Mouse (Mus musculus): ENCODE results near the gene Egln1.

Egln1 gene

DNA sequence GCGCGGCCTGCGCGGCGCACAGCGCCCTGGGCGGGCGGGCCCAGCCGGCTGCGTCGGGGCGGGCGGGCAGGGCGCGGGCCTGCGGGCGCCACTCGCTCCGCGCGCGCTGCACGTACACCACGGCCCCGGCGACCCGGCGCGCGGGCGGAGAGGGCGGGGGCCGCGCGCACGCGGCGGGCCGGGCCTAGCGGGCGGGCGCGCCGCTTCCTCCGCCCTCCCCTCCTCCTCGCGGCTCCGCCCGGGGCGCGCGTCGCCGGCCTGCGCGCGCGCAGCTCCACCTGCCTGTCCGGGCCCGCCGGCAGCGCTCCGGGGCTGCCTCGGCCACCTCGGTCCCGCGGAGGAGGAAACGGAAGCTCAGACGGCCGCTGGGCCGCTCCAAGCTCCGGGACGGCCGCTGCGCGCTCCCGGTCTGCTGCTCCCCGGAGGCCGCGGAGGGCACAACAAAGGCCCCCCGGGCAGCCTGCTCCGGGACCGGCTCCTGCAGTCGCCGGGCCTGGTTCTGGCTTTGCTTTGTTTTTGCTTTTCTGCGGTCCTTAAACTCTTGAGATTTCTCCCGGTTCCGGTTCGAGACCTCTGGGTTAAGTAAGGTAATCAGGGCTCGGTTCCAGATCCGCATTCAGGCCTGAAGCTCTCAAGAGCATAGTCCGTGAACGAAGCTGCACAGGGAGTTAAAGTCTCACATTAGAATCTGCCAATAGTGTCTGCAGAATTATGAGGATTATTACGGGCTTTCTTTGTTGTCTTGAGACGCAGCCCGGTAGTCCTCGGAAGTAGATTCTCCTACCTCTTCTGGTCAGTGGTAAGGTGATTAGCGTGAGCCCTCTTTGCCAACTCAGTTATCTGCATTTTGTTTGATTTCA, at the start of gene Egln1:
Gene Egln1 (minus strand): TSS at position 116 of the 860 bp plus-strand sequence.
- DNase-seq: peak; percentile 81 to 89

DNA sequence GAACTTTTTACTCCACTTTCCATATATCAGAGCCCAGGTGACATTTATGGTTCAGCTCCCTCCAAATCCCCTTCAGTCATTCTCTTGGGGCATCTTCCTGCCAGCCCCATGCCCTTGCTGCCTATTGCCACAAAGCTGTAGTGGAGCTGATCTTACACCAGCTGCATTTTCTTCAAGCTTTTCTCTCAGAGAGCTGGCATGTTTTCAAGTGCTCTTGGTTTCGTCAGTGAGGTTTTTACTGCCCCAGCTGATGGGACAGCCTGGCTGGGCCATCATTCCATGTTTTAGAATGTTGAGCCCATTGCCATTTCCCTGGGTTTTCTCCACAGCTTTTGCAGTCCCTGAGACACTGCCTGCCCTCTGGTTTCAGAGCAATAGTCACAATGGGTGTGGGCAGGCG, 46.7 kb upstream of the Egln1 start:
- DNase-seq: no peak

DNA sequence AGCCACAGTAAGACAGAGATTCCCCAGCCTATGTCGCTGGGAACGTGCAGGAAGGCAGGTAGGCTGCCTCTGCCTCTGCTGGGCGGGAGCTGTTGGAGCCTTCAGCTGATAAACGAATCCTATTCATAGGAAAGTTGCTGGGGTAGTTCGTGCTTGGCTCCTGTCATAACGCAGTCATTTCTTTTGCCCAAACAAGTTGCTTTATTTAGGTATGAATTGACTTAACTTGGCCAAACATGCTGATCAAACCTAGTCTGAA, 42.5 kb upstream of the Egln1 start:
- DNase-seq: no peak

DNA sequence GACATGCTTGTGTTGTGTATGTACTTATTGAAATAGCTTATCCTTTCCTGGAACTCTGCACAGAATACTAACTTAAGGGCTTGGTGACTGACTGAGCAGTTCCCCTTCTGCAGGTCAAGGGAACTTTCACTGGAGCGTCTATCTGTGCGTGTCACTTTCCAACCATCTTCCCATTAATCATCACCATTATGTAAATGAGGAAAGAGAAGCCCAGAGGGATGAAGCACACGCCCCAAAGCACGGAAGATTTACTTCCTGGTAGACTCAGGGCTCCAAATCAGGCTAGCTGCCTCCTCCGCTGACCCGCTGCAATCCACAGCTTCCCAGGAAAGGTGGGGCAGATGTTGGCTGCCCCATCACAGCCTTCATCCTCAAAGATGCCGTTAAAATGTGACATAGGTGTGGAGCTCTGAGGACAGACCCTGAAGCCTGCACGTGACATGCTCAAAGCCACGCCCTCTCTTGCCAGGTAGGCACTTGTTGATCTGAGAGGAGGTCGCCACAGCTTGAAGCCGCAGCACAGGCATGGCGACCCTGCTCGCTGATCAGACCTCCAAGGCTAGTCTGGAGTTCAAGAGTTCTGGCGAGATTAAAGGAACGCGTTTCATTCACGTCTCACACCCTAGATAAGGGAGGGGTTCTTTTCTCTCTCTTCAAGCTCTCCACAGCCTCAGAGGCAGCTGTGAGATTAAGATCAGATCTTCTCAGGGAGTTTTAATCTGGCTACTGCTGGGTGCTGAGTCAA, 42.0 kb upstream of the Egln1 start:
- no peak for DNase-seq

DNA sequence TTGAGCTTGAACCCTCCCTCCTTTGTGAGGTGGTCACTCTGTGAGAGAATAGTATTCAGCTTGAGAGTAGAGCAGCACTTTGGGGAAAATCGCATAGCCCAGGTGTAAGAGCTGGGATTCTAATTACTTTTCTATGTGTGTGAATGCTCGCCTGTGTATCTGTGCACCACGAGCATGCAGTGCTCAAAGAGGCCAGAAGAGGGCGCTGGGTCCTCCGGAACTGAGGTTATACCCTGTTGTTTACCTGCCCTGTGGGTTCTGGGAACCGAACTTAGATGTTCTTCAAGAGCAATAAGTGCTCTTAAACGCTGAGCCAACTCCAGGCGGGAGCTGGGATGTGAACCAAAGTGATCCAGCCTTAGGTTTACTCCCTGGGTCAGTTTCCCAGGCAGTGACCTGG, 31.7 kb upstream of the Egln1 start:
- DNase-seq: no peak

DNA sequence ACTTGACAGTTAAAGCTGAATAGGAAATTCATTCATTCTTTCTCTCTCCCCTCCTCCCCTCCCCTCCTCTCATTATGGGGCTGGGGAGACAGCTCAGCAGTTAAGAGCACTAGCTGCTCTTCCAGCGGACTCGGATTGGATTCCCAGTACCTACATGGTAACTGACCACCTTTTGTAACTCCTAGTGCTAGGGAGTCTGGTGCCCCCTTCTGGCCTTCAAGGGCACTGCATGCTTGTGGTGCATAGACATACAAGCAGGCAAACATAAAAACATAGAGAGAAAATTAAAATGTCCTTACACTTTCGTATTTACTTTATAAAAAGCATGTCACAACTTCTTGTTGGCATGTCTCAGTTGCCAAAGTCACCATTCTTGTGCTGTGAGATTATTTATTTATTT, 30.9 kb upstream of the Egln1 start:
- DNase-seq: peak; percentile 10

DNA sequence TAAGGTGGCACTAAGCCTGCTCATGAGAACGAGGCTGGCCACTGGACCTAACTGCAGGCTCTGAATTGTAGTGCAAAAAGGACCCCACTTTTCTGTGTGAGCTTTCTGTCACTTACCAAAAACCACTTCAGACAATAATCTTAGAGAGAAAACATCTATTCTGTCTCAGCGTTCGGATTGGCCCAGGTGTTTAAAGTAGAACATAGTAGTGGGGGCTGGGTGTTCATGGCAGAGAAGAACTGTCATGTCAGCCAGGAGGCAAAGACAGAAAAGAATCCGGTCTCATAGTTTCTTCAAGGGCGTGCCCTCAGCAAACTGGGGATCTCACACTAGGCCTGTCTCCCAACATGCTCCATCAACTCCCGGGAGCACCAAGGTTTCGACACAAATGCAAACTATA, 28.9 kb upstream of the Egln1 start:
- DNase-seq: no peak

DNA sequence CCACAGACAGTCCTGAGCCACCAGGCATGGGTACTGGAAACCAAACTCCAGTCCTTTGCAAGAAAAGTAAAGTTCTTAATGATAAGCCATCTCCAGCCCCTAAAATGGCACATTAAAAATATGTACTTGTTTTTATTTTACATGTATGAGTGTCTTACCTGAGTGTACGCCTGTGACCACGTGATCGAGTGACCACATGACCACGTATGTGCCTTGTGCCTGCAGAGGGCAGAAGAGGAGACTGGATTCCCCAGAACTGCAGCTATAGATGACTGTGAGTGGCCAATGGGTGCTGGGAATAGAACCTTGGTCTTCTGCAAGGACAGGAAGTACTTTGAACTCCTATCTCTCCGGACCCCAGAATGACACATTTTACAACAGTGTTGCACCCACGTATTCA, 27.1 kb upstream of the Egln1 start:
- DNase-seq: no peak

DNA sequence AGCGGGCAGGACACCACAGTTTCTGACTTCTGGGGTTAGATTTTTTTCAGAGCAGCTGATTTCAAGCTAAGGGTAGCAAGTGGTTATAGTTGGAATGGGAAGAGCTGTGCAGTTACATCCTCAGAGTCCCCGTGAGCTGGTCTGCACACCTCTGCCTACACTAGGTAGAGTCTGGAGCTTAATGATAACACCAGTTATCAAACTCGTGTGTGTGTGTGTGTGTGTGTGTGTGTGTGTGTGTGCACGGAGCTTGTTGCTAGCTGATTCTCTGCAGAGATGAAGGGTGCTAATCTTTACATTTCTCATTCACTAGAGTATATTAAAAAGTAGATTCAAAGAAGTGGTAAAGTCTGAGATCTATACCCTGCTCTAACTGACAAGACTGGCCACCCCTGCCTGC, 25.1 kb upstream of the Egln1 start:
- DNase-seq: no peak

DNA sequence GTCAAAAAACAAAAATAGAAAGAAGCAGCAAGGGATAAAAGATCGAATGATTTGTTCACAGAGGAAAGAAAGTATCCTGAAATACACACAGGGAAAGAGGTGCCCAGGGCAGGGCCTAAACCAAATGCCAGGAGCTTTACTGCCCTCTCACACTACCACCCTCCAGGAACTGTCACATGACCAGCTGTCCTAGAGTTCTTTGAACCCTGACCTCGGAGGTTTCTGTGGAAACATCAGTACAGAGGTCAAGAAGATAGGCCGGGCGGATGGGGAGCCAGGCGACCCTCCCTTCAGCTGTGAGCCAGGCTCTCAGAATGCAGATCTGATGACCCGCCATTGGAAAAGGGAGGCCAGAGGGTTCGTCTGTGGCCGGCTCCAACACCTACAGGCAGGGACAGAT, 24.1 kb upstream of the Egln1 start:
- DNase-seq: no peak

DNA sequence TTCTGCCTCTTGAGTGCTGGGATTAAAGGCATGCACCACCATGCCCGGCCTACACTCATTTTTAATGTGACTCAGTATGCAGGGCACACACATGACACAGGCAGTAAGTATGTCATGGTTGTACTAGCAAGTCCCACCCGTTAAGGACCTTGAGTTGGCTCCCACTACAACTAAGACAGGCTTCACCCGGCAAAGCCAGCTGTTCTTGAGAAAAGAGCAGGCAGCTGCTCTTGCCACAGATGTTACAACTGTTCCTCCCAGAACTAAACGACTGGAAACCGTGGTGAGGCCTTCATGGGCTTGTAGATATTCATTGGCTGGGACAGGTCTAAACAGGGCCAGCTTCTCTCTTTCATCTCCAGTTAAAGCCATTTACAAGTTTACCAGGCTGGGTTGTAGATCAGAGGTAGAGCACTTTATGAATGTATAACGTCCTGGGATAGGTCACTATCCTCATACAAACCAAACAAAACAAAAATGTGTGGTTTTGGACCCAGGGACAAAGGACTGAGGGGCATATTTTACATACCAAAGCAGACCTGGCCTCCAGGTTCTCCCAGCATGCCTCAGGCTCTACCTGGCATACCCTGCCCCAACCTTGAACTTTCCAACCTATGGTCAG, 21.3 kb upstream of the Egln1 start:
- DNase-seq: no peak

DNA sequence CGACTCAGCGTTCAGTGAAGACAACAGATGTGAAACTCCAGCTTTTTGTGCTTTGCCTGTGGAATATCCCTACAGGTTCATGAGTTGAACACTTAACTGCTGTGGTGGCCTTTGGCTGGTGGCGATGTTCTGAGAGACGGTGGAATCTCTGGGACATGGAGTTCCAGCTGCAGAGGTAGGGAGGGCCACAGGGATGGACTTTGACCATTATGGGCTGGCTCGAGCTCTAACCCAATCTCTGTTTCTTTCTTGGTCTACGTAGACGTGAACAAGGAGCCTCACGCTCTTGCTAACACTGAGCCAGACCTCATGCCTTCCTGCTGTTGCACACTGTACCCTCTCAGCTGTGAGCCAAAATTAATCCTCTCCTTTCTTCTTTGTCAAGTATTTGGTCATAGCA, 15.8 kb upstream of the Egln1 start:
- DNase-seq: no peak

DNA sequence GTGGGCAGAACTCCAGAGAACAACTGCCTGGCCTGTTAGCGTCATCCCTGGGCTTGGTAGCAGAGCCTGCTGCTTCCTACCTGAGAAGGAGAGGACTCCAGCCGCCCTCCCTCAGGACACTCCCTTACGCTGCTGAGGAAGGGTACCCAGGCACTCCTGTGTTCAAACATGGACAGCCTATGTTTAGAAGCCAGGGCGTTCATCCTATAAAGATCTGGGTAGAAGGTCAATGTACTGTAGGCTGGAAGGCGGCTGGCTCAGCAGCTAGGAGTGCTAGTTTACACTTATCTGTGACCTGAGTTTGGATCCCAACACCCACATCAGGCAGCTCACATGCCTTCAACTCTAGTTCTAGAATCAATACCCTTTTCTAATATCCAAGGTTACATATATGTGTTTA, 14.1 kb upstream of the Egln1 start:
- DNase-seq: no peak

DNA sequence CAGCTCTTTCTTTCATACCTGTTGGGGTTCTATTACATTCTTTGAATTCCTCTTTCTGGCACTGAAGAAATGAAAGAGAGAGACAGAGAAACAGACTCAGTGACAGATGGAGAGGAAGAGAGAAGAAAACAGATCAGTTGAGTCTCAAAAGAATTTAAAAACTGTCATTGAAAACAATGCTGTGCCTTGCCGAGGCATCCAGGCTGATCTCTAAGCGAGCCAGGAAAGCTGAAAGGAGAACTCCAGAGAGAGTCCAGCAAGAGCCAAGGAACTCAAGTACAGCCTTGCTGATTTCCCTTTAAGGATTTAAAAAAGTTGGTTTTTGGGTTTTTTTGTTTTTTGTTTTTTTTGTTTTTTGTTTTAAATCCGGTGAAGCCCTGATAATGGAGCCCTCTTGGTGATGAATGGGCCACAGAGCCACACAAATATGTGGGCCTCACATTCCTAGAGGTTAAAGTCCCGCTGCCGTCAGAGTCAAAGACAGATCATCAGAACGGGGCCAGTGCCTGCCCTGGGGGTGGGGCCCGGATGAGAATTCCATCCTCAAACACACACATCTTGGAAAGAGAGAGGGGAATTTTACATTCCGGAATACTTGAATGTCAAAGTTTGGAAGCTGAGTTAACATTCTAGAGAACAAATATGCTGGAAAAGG, 11.2 kb upstream of the Egln1 start:
- DNase-seq: no peak

DNA sequence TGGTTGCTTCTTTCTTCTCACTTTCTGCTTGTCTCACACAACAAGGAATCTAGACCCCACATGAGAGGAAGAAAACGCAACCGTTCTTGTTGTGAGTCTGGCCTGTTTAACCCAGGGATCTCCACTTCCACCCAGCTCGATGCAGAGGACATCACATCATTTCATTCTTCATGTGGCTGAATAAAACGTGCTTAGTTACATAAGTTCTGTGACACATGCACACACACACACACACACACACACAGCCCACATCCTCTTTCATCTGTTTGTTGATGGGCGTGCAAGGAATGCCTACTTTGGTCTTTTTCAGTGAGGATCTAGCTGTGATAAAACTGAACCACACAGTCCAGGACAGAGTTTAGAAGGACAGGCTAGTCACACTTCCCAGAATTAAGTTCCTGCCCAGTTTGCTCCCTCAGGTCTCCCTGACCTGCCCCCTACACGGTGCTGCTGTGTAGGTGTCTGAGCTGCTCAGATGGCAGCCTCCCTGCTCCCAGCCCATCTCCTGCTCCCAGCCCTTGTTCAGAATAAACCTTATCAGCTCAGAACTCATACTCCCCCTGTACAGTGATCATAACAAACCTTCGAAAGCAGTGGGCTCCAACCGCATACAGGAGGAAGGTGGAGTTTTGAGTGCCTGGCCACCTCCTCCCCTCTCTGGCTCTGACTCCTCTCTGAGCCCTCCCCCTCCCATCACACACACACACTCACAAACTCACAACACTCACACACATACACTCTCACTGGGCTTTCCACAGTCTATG, 10.5 kb upstream of the Egln1 start:
- no peak for DNase-seq

DNA sequence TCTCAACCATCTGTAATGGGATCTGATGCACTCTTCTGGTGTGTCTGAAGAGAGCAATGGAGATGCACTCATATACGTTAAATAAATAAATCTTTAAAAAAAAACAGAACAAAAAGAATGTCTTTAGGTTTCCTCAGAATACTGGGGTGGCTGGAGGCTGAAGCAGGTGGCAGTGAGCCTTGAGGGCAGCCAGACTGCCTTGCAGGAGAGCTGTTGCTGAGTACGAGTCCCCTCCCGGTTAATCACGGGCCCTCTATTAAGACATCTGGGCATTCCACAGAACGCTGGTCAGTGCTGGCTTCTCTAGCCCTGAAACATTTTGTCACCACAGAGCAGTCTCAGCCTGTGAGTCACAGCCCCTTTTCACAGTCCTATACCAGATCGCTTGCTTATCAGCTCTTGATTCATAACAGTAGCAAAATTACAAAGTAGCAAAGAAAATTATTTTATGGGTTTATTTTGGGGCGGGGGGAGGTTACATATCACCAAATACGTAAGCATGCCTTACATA, 5.5 kb upstream of the Egln1 start:
- DNase-seq: no peak

DNA sequence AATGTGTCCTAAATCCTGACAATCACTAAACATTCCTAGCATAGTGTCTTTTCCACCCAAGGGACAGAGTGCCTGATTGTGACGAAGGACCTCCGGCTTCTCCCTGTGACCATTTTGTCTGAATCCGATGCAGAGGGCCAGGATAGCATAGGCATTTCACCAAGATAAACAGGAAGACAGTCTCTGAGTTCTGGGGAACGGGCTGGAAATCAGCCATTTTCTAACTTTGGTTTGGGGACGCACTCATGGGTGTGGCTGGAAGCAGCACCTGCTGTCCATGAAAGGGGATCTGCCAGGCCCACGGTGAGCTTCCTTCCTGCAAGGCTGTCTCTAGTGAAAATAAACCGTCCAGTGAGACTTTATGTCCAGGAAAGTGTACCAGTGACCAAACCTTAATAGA, 4.1 kb upstream of the Egln1 start:
- DNase-seq: no peak

DNA sequence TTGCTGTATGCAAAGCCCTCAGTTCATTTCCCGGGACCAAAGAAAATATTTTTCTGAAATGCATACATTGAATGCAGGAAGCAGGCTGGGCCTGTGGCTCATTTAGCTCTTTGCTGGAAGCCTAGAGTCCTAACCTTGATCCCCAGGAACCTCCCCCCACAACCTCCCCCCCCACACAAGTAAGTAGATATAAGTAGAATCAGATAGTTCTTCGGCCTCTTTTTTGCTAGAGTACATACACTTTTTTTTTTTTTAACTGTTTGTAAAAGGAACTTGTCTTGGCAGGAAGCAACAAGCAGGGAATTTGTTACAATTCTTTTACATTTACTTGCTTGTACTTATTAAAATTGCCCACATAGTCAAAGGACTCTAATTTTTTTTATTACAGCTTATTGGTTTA, 1.7 kb upstream of the Egln1 start:
- no peak for DNase-seq

DNA sequence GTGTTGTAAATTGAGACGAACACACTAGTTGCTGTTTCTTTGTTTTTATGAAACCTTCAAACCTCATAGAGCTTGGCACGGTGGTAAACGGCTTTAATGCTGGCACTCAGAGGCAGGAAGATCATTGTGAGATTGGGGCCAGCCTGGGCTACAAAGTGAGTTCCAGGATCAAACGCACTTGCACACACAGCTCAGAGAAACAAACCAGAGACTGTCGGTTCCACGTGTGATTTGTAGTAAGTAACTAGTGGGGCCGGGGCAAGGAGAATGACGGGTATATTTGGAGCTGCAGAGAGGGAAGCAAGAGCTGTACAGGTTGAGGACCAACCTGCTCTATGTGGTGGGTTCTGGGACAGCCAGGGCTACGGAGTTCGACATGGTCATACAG, 939 bp upstream of the Egln1 start:
- no peak for DNase-seq

DNA sequence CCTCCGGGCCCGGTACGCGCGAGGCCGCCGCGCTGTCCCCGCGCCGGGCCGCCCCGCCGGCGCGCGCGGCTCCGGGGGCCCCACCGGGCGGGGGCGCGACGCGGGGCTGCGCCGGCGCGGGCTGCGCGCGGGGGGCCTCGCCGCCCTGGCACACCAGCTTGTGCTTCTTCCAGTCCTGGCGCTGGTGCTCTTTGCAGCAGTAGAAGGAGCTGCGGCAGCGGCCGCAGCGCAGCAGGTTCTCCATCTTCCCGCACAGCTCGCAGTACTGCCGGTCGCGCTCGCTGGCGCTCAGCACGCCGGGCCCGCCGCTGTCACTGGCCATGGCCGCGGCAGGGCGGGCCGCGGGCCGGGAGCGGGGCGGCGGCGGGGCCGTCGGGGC, 402 bp downstream of the Egln1 start:
- peak; percentile 60 to 64 for DNase-seq

DNA sequence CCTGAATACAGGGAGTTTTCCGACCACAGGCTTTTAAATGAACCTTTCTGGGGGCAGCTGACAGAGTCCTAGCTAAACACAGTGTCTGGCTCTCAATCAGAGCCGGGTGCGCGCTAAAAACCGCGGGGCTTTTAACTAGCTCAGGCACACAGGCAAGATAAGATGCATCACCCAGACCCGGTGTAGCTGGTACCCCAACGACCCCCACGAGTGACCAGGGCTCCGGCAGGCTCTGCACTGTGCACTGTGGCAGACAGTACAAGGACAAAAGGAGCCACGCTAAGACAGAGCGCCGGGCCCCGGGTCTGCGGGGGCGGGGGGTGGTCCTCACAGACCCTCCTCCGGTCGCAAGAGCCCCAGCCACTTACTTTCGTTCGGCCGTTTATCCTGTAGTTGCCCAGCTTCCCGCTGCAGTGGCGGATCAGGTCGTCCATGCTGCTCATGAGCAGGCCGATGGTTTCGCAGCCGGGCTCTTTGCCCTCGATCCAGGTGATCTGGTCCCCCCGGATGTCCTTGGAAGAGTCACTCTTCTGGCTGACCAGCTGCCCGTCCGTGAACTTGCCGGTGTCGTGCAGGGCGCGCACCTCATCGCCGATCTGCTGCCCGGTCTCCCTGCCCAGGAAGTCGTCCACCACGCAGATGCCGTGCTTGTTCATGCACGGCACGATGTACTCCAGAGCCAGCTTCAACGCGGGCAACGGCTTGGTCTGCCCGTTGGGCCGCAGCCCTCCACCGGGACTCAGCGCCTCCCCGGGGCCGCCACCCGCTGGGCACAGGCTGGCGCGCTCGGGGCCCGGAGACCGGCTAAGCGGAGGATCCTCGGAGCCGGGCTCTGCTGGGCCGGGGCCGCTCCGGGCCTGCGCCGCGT, 1.0 kb downstream of the Egln1 start:
- DNase-seq: peak; percentile 72

DNA sequence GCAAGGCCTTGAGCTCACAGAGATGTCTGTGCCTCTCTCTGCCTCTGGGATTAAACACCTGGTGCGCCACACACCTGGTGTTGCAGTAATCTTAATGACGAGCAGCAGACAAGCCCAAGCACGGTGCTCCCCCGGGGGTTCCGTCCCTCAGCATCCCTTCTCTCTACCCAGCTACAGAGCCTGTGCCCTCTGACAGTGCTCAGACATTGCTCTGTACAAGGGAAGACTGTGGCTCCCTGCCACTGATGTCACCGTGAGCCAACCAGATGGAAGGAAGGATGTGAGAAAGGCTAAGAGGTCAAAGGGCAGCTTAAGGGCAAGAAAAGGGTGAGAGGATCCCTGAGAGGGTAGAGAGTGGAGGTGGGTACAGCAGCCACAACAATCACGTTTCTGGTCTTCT, 4.7 kb downstream of the Egln1 start:
- DNase-seq: no peak
